Mouse (Mus musculus) kidney, adult 2 months (tissue): Measurements from ENCODE around the gene 1700019N19Rik. TPM values are rescaled to one million over a fixed set of nuclear protein-coding genes. Genes with fewer than 3 reads are reported as not detected.

Experiments
- DNase-seq: peaks from one replicate; pipeline ENCODE4 v3.0.0; 2021
- H3K27ac ChIP-seq: fragments of 200-500 bp; 2 replicates; pipeline ENCODE4 v1.5.1; 2012; ENCODE audit warnings: low read depth, low read length, control low read depth, inconsistent platforms; ENCODE audit not compliant: insufficient read depth
- H3K27me3 ChIP-seq: fragments of 200-500 bp; replicated peaks from 2 replicates; pipeline ENCODE4 v1.6.1; 2012; ENCODE audit warnings: mild to moderate bottlenecking, moderate library complexity, low read length, inconsistent platforms; ENCODE audit not compliant: control insufficient read depth, insufficient read depth
- H3K36me3 ChIP-seq: fragments of 200-500 bp; 2 replicates; pipeline ENCODE4 v1.6.1; 2012; ENCODE audit warnings: mild to moderate bottlenecking, moderate library complexity, low read length, inconsistent platforms; ENCODE audit not compliant: control insufficient read depth, insufficient read depth
- H3K4me1 ChIP-seq: fragments of 200-500 bp; 2 replicates; pipeline ENCODE4 v1.6.1; 2011; ENCODE audit warnings: low read length; ENCODE audit not compliant: control insufficient read depth, insufficient read depth
- H3K4me3 ChIP-seq: fragments of 200-500 bp; 2 replicates; pipeline ENCODE4 v1.5.1; 2011; ENCODE audit warnings: mild to moderate bottlenecking, low read depth, low read length, control low read depth; ENCODE audit not compliant: insufficient read depth
- CTCF ChIP-seq: fragments of 200-500 bp; conservative IDR thresholded peaks from 2 replicates; pipeline ENCODE4 v1.5.1; 2011; ENCODE audit warnings: low read depth, mild to moderate bottlenecking, control low read depth, low read length, moderate library complexity, mixed read lengths; ENCODE audit not compliant: insufficient read depth, insufficient read length
- POLR2A ChIP-seq: fragments of 200-500 bp; IDR thresholded peaks from one replicate; pipeline ENCODE4 v1.6.1; 2011; ENCODE audit warnings: low read depth, low read length, control low read depth
- WGBS: fragments of 180-500 bp; shearing (Covaris S2); methylation state at CpG from one replicate; pipeline ENCODE4 v1.1.7; 2018; 5-methylcytosine and 5-hydroxymethylcytosine counted together
- polyA plus RNA-seq: library from polyadenylated mRNA; depleted of rRNA; stranded (reverse); fragments of >200 nt; gene quantifications from 2 replicates; pipeline ENCODE4 v1.2.3, GENCODE M21; 2012

The 1700019N19Rik gene
- polyA plus RNA-seq, 1 experiment, result 0.16 TPM

GRCm38 (mm10) chr19:58805191-58805779 is 11.0 kb upstream of the 1700019N19Rik start:
- Histone ChIP-seq H3K27ac (no peak overlapping the region), H3K27me3 (no peaks in the 10 kb centered on the region), H3K36me3 (no peaks in the 10 kb centered on the region), H3K4me3 (no peak overlapping the region), H3K4me1 (no peaks in the 10 kb centered on the region)
- DNase-seq, result no peak
- 94% methylated on average over 9 of the region's 9 CpGs for WGBS
- TF ChIP-seq POLR2A (no peak), CTCF (no peak)

- WGBS, result 67% methylated on average over 12 of the region's 12 CpGs
- Histone ChIP-seq H3K4me3 (no peak overlapping the region), H3K27ac (no peak overlapping the region), H3K4me1 (no peaks in the 10 kb centered on the region), H3K36me3 (no peaks in the 10 kb centered on the region; the same call in 1 of the 2 replicates), H3K27me3 (no peaks in the 10 kb centered on the region)
- TF ChIP-seq CTCF (no peak), POLR2A (no peak)
- no peak for DNase-seq
Observed at GRCm38 (mm10) chr19:58795114-58795669, 931 bp upstream of the 1700019N19Rik start.

- WGBS, result 70% methylated on average over 11 of the region's 11 CpGs
- no peak overlapping the region for H3K4me3 ChIP-seq
- no peaks in the 10 kb centered on the region for H3K4me1 ChIP-seq
- TF ChIP-seq POLR2A (no peak), CTCF (no peak)
- H3K27ac ChIP-seq, result no peak overlapping the region
- no peak for DNase-seq
- no peaks in the 10 kb centered on the region for H3K36me3 ChIP-seq
- no peaks in the 10 kb centered on the region for H3K27me3 ChIP-seq
Observed at GRCm38 (mm10) chr19:58789194-58789593, 5.1 kb downstream of the 1700019N19Rik start.

GRCm38 (mm10) chr19:58783938-58784337 is 10.3 kb downstream of the 1700019N19Rik start:
- Histone ChIP-seq H3K27me3 (no peaks in the 10 kb centered on the region), H3K36me3 (no peaks in the 10 kb centered on the region), H3K4me1 (no peaks in the 10 kb centered on the region), H3K4me3 (no peak overlapping the region), H3K27ac (no peak overlapping the region)
- TF ChIP-seq POLR2A, result no peak
- no peak for TF ChIP-seq CTCF
- 45% methylated on average over 7 of the region's 7 CpGs for WGBS
- no peak for DNase-seq

DNA sequence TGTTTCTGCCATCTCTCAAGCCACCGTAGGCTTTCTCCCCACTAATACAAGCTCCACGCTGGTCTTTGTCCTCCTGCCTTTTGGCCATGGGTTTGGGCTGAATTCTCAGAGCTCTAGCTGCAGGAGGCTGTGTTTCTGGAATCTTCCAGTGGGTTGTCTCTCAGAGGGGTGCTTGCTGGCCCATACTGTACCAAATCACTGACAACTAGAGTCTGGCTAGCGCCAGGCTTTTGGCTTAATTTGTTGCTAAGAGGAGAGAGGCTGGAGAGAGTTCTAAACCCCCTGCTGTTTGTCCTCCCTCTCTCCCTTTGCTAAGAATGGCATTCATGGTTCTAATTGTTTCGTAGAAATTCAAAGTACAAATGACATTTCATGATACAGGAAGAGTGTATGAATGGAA is 12.7 kb downstream of the 1700019N19Rik start:
- no peak overlapping the region for H3K27ac ChIP-seq
- DNase-seq, result no peak
- WGBS, result 74% methylated on average over 4 of the region's 4 CpGs
- TF ChIP-seq POLR2A (no peak), CTCF (no peak)
- no peak overlapping the region for H3K4me3 ChIP-seq
- H3K36me3 ChIP-seq, result no peaks in the 10 kb centered on the region
- no peaks in the 10 kb centered on the region for H3K27me3 ChIP-seq
- no peaks in the 10 kb centered on the region for H3K4me1 ChIP-seq

DNA sequence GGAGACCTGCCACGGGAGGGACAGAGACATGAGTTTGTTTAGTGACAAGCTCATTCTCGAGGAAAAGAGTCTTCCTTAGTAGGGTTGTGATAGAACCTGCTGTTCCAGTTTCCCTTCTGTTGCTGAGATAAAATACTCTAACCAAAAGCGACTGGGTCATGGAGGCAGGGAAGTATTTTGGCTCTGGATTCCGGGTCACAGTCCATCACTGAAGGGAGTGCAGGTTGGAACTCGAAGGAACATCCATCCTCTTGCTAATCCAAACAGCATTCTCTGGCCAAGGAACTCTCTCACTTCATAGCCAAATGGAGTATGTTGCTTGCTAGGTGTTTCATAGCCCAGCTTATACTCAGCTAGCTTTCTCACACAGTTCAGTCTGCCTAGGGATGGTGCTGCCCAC is 17.8 kb downstream of the 1700019N19Rik start:
- H3K4me1 ChIP-seq, result no peaks in the 10 kb centered on the region
- 64% methylated on average over 5 of the region's 5 CpGs for WGBS
- DNase-seq, result no peak

GRCm38 (mm10) chr19:58767329-58767728 is 26.9 kb downstream of the 1700019N19Rik start:
- Histone ChIP-seq H3K27ac (no peak overlapping the region), H3K4me1 (no peaks in the 10 kb centered on the region), H3K36me3 (no peaks in the 10 kb centered on the region), H3K4me3 (no peak overlapping the region), H3K27me3 (no peaks in the 10 kb centered on the region)
- no peak for TF ChIP-seq CTCF
- no peak for TF ChIP-seq POLR2A
- WGBS, result 79% methylated on average over 6 of the region's 6 CpGs
- no peak for DNase-seq

More for the DNA sequence above, 17.8 kb downstream of the 1700019N19Rik start:
- H3K27me3 ChIP-seq, result no peaks in the 10 kb centered on the region
- H3K36me3 ChIP-seq, result no peaks in the 10 kb centered on the region
- H3K4me3 ChIP-seq, result no peak overlapping the region
- no peak overlapping the region for H3K27ac ChIP-seq
- no peak for TF ChIP-seq POLR2A
- TF ChIP-seq CTCF, result no peak
